8 mouse cellular contexts compared by ENCODE assay signal in genomic region chr1:153040091-153040490, GRCm38 (mm10).
DNase-seq lines count a peak whose midpoint lies in the region; ATAC-seq and TF ChIP-seq lines count a peak whose summit lies in the region.

No protein-coding gene starts in this region.

- DNase-seq in kidney, adult 8-10 months = no peak
- DNase-seq in ES-E14 (ENCODE audit: low read depth, low spot score) = peak; percentile 70
- peak; percentile 72 to 80 for DNase-seq in cerebellum, adult 18-20 months
- DNase-seq in natural killer cell, adult 2 months (ENCODE audit: low spot score in 2 of 2) = no peak

- H3K4me1 ChIP-seq in kidney, embryonic 16.5 days (ENCODE audit: insufficient read depth, low read length) = peaks cover 4% of the 10 kb centered on the region; the same call in 1 of the 2 replicates
- H3K4me1 ChIP-seq in ES-E14 (ENCODE audit: control insufficient read depth in 2 of 2, insufficient read depth in 2 of 2, low read length in 2 of 2, poor library complexity in 1 of 2) = peaks cover 3 to 16% of the 10 kb centered on the region in 2 experiments; a peak in 3 of 4 replicates
- H3K4me1 ChIP-seq in hindbrain, embryonic 12.5 days = peaks cover 44% of the 10 kb centered on the region
- no peaks in the 10 kb centered on the region for H3K4me1 ChIP-seq in liver, embryonic 12.5 days

- 48% methylated on average over 3 of the region's 3 CpGs for WGBS in kidney, embryonic 16.5 days
- 11% methylated on average over 3 of the region's 3 CpGs for WGBS in hindbrain, embryonic 12.5 days
- WGBS in liver, embryonic 12.5 days (ENCODE audit: insufficient replicate concordance) = 47% methylated on average over 3 of the region's 3 CpGs

- H3K9me3 ChIP-seq in kidney, embryonic 16.5 days (ENCODE audit: low read length) = 0 out of 2 replicates have a peak, but pooled peaks cover 7% of the 10 kb centered on the region
- H3K9me3 ChIP-seq in ES-E14 (ENCODE audit: control insufficient read depth, insufficient read depth, low read depth, low read length) = no peaks in the 10 kb centered on the region
- no peaks in the 10 kb centered on the region for H3K9me3 ChIP-seq in hindbrain, embryonic 12.5 days (replicated peaks)
- no peaks in the 10 kb centered on the region for H3K9me3 ChIP-seq in liver, embryonic 12.5 days (replicated peaks)

- H3ac ChIP-seq in myocyte (ENCODE audit: control insufficient read depth, insufficient read length) = no peak overlapping the region

- no peak overlapping the region for H3K4me2 ChIP-seq in kidney, embryonic 16.5 days (replicated peaks; ENCODE audit: low read depth, low read length)
- H3K4me2 ChIP-seq in hindbrain, embryonic 12.5 days (replicated peaks) = no peak overlapping the region
- H3K4me2 ChIP-seq in myocyte (ENCODE audit: low read depth) = peak overlapping the region; percentile 20
- no peak overlapping the region for H3K4me2 ChIP-seq in liver, embryonic 12.5 days

- no peaks in the 10 kb centered on the region for H3K27me3 ChIP-seq in kidney, embryonic 16.5 days (ENCODE audit: insufficient read depth, low read length)
- 0 out of 2 replicates have a peak, but pooled peaks cover 5% of the 10 kb centered on the region for H3K27me3 ChIP-seq in hindbrain, embryonic 12.5 days
- H3K27me3 ChIP-seq in myocyte (ENCODE audit: control insufficient read depth, insufficient read depth, insufficient read length) = no peaks in the 10 kb centered on the region
- peaks cover 20% of the 10 kb centered on the region for H3K27me3 ChIP-seq in liver, embryonic 12.5 days (replicated peaks)

- no peak overlapping the region for H3K27ac ChIP-seq in kidney, embryonic 16.5 days (ENCODE audit: low read length)
- peak overlapping the region; percentile 20; the same call in 1 of the 2 replicates for H3K27ac ChIP-seq in ES-E14 (ENCODE audit: insufficient read depth, low read depth, low read length, poor library complexity, severe bottlenecking)
- H3K27ac ChIP-seq in hindbrain, embryonic 12.5 days = peak overlapping the region; percentile 17; the same call in 1 of the 2 replicates
- no peak overlapping the region for H3K27ac ChIP-seq in liver, embryonic 12.5 days

- H3K4me3 ChIP-seq in kidney, embryonic 16.5 days (ENCODE audit: low read length) = no peak overlapping the region
- no peak overlapping the region for H3K4me3 ChIP-seq in ES-E14 (ENCODE audit: insufficient read depth in 1 of 2, low read depth in 1 of 2, low read length in 2 of 2, poor library complexity in 1 of 2, severe bottlenecking in 1 of 2)
- H3K4me3 ChIP-seq in hindbrain, embryonic 12.5 days = no peak overlapping the region
- H3K4me3 ChIP-seq in myocyte = no peak overlapping the region
- no peak overlapping the region for H3K4me3 ChIP-seq in liver, embryonic 12.5 days

- peak; percentile 66; the same call in 1 of the 2 replicates for ATAC-seq in kidney, embryonic 16.5 days (ENCODE audit: low FRiP score, low TSS enrichment)
- 0 out of 2 replicates have a peak, but pooled peaks have one; percentile 14 for ATAC-seq in hindbrain, embryonic 12.5 days (ENCODE audit: low FRiP score)
- no peak for ATAC-seq in liver, embryonic 12.5 days

- H3K9ac ChIP-seq in kidney, embryonic 16.5 days (replicated peaks; ENCODE audit: low read length) = no peak overlapping the region
- no peak overlapping the region for H3K9ac ChIP-seq in ES-E14 (ENCODE audit: insufficient read depth, low read depth, low read length, poor library complexity, severe bottlenecking)
- H3K9ac ChIP-seq in hindbrain, embryonic 12.5 days = no peak overlapping the region
- no peak overlapping the region for H3K9ac ChIP-seq in liver, embryonic 12.5 days

- H3K79me2 ChIP-seq in myocyte (ENCODE audit: control insufficient read depth, insufficient read depth) = no peaks in the 10 kb centered on the region

- no peaks in the 10 kb centered on the region for H3K36me3 ChIP-seq in kidney, embryonic 16.5 days (ENCODE audit: insufficient read depth, low read length)
- H3K36me3 ChIP-seq in ES-E14 (ENCODE audit: control insufficient read depth, insufficient read depth, low read length, poor library complexity, severe bottlenecking) (no peaks in the 10 kb centered on the region), myocyte (ENCODE audit: control insufficient read depth, insufficient read depth) (no peaks in the 10 kb centered on the region)
- no peaks in the 10 kb centered on the region for H3K36me3 ChIP-seq in hindbrain, embryonic 12.5 days
- no peaks in the 10 kb centered on the region for H3K36me3 ChIP-seq in liver, embryonic 12.5 days

- TF ChIP-seq POLR2A in myocyte (IDR thresholded peaks at IDR 0.05; ENCODE audit: insufficient read length, low read depth) = no peak

- in situ Hi-C loops in ES-E14 (cut with MboI; ENCODE audit: low sequenced_read_pairs in 2 of 2, unreplicated experiment in 2 of 2) = no loop called here

TF ChIP-seq in ES-E14, 5 proteins besides CTCF, POLR2A, EP300 and RAD21:
- TF ChIP-seq MAFK (IDR thresholded peaks at IDR 0.05; ENCODE audit: insufficient read depth, low read depth, low read length) (peak; percentile 96), CHD2 (IDR thresholded peaks at IDR 0.05; ENCODE audit: low read depth, low read length) (no peak)

TF ChIP-seq in myocyte, 11 proteins besides CTCF, POLR2A, EP300 and RAD21:
- TF ChIP-seq E2F4 (IDR thresholded peaks at IDR 0.05; ENCODE audit: insufficient read depth) = no peak
- no peak for TF ChIP-seq SRF (IDR thresholded peaks at IDR 0.05; ENCODE audit: control insufficient read depth, insufficient read length, low read depth)
- TF ChIP-seq MYOG (IDR thresholded peaks at IDR 0.05; ENCODE audit: control insufficient read depth in 1 of 3, insufficient read depth in 1 of 3, insufficient read length in 2 of 3, low read depth in 2 of 3) = no peak
- no peak for TF ChIP-seq REST (IDR thresholded peaks at IDR 0.05; ENCODE audit: insufficient read depth, insufficient read length)
- no peak for TF ChIP-seq POLR2AphosphoS2 (IDR thresholded peaks at IDR 0.05; ENCODE audit: insufficient read length, low read depth)
- TF ChIP-seq MAX (IDR thresholded peaks at IDR 0.05; ENCODE audit: low read depth) = no peak
- no peak for TF ChIP-seq MYOD1 (IDR thresholded peaks at IDR 0.05; ENCODE audit: control insufficient read depth in 1 of 3, insufficient read length in 2 of 3, low read depth in 2 of 3)
- no peak for TF ChIP-seq TCF12 (IDR thresholded peaks at IDR 0.05; ENCODE audit: insufficient read depth, poor library complexity, severe bottlenecking)

Comparison
In these comparisons a context has a peak if more than half of its experiments do, and no peak if none do; other contexts are left out.
1. H3K27ac ChIP-seq: peak in ES-E14 (single experiment) and hindbrain, embryonic 12.5 days (single experiment); none in kidney, embryonic 16.5 days (single experiment) and liver, embryonic 12.5 days (single experiment).
2. DNase-seq: peak in ES-E14 (single experiment) and cerebellum, adult 18-20 months (2 of 2); none in kidney, adult 8-10 months (0 of 2) and natural killer cell, adult 2 months (0 of 2).